Mouse (Mus musculus): ENCODE data around the gene Scn5a. TPM values are rescaled to one million over a fixed set of nuclear protein-coding genes. Genes with fewer than 3 reads are reported as not detected.

The Scn5a gene
- polyA plus RNA-seq, 1 experiment from 2014 or later, result 0.24 TPM

- no peak for ATAC-seq
- Histone ChIP-seq H3K4me1 (ENCODE audit: control insufficient read depth, insufficient read depth, low read depth, low read length) (0 out of 2 replicates have a peak, but pooled peaks cover 2% of the 10 kb centered on the region), H3K4me3 (ENCODE audit: low read length) (no peak overlapping the region), H3K27me3 (replicated peaks; ENCODE audit: control insufficient read depth, insufficient read depth, low read length) (peaks cover 2% of the 10 kb centered on the region; the same call in 1 of the 2 replicates), H3K27ac (ENCODE audit: low read depth, low read length) (no peak overlapping the region), H3K4me2 (ENCODE audit: low read length) (no peak overlapping the region), H3K36me3 (ENCODE audit: control insufficient read depth, insufficient read depth, low read length) (no peaks in the 10 kb centered on the region), H3K9ac (ENCODE audit: low read depth, low read length) (no peak overlapping the region), H3K9me3 (ENCODE audit: control insufficient read depth, low read length) (no peaks in the 10 kb centered on the region)
- 75% methylated on average over 8 of the region's 8 CpGs for WGBS
Observed at GRCm38 (mm10) chr9:119523301-119523700, 55.5 kb downstream of the Scn5a start.

GRCm38 (mm10) chr9:119519116-119519515 is 59.7 kb downstream of the Scn5a start:
- Histone ChIP-seq H3K4me2 (ENCODE audit: low read length) (no peak overlapping the region), H3K4me3 (ENCODE audit: low read length) (no peak overlapping the region), H3K9me3 (ENCODE audit: control insufficient read depth, low read length) (no peaks in the 10 kb centered on the region), H3K36me3 (ENCODE audit: control insufficient read depth, insufficient read depth, low read length) (no peaks in the 10 kb centered on the region), H3K9ac (ENCODE audit: low read depth, low read length) (no peak overlapping the region), H3K27me3 (replicated peaks; ENCODE audit: control insufficient read depth, insufficient read depth, low read length) (peaks cover 6% of the 10 kb centered on the region; the same call in 1 of the 2 replicates), H3K4me1 (ENCODE audit: control insufficient read depth, insufficient read depth, low read depth, low read length) (peaks cover 8% of the 10 kb centered on the region), H3K27ac (ENCODE audit: low read depth, low read length) (no peak overlapping the region)
- no peak for ATAC-seq
- WGBS, result 59% methylated on average over 23 of the region's 23 CpGs

GRCm38 (mm10) chr9:119518177-119518576 is 60.6 kb downstream of the Scn5a start:
- no peak overlapping the region for H3K9ac ChIP-seq (ENCODE audit: low read depth, low read length)
- peaks cover 6% of the 10 kb centered on the region; the same call in 1 of the 2 replicates for H3K27me3 ChIP-seq (replicated peaks; ENCODE audit: control insufficient read depth, insufficient read depth, low read length)
- peaks cover 8% of the 10 kb centered on the region for H3K4me1 ChIP-seq (ENCODE audit: control insufficient read depth, insufficient read depth, low read depth, low read length)
- no peak for ATAC-seq
- H3K9me3 ChIP-seq (ENCODE audit: control insufficient read depth, low read length), result no peaks in the 10 kb centered on the region
- H3K4me3 ChIP-seq (ENCODE audit: low read length), result no peak overlapping the region
- 54% methylated on average over 8 of the region's 8 CpGs for WGBS
- H3K27ac ChIP-seq (ENCODE audit: low read depth, low read length), result no peak overlapping the region
- H3K36me3 ChIP-seq (ENCODE audit: control insufficient read depth, insufficient read depth, low read length), result no peaks in the 10 kb centered on the region
- H3K4me2 ChIP-seq (ENCODE audit: low read length), result no peak overlapping the region

- Histone ChIP-seq H3K27me3 (replicated peaks; ENCODE audit: control insufficient read depth, insufficient read depth, low read length) (peaks cover 6% of the 10 kb centered on the region; the same call in 1 of the 2 replicates), H3K4me3 (ENCODE audit: low read length) (no peak overlapping the region), H3K9ac (ENCODE audit: low read depth, low read length) (no peak overlapping the region), H3K4me1 (ENCODE audit: control insufficient read depth, insufficient read depth, low read depth, low read length) (peaks cover 8% of the 10 kb centered on the region), H3K4me2 (ENCODE audit: low read length) (peak overlapping the region; percentile 21; the same call in 1 of the 2 replicates), H3K9me3 (ENCODE audit: control insufficient read depth, low read length) (no peaks in the 10 kb centered on the region), H3K27ac (ENCODE audit: low read depth, low read length) (no peak overlapping the region), H3K36me3 (ENCODE audit: control insufficient read depth, insufficient read depth, low read length) (no peaks in the 10 kb centered on the region)
- WGBS, result 15% methylated on average over 20 of the region's 20 CpGs
- no peak for ATAC-seq
Observed at GRCm38 (mm10) chr9:119517467-119517866, 61.3 kb downstream of the Scn5a start.

- Histone ChIP-seq H3K4me3 (ENCODE audit: low read length) (no peak overlapping the region), H3K9ac (ENCODE audit: low read depth, low read length) (no peak overlapping the region), H3K27me3 (replicated peaks; ENCODE audit: control insufficient read depth, insufficient read depth, low read length) (peaks cover 6% of the 10 kb centered on the region; the same call in 1 of the 2 replicates), H3K27ac (ENCODE audit: low read depth, low read length) (no peak overlapping the region), H3K4me1 (ENCODE audit: control insufficient read depth, insufficient read depth, low read depth, low read length) (peaks cover 8% of the 10 kb centered on the region), H3K4me2 (ENCODE audit: low read length) (no peak overlapping the region), H3K36me3 (ENCODE audit: control insufficient read depth, insufficient read depth, low read length) (no peaks in the 10 kb centered on the region), H3K9me3 (ENCODE audit: control insufficient read depth, low read length) (no peaks in the 10 kb centered on the region)
- ATAC-seq, result no peak
- WGBS, result 69% methylated on average over 5 of the region's 5 CpGs
Observed at GRCm38 (mm10) chr9:119516815-119517214, 62.0 kb downstream of the Scn5a start.

GRCm38 (mm10) chr9:119515454-119515853 is 63.4 kb downstream of the Scn5a start:
- no peak overlapping the region for H3K4me3 ChIP-seq (ENCODE audit: low read length)
- H3K4me1 ChIP-seq (ENCODE audit: control insufficient read depth, insufficient read depth, low read depth, low read length), result peaks cover 8% of the 10 kb centered on the region
- H3K4me2 ChIP-seq (ENCODE audit: low read length), result no peak overlapping the region
- no peak overlapping the region for H3K27ac ChIP-seq (ENCODE audit: low read depth, low read length)
- no peak overlapping the region for H3K9ac ChIP-seq (ENCODE audit: low read depth, low read length)
- WGBS, result 92% methylated on average over 9 of the region's 9 CpGs
- no peaks in the 10 kb centered on the region for H3K9me3 ChIP-seq (ENCODE audit: control insufficient read depth, low read length)
- ATAC-seq, result no peak
- no peaks in the 10 kb centered on the region for H3K36me3 ChIP-seq (ENCODE audit: control insufficient read depth, insufficient read depth, low read length)
- peaks cover 6% of the 10 kb centered on the region; the same call in 1 of the 2 replicates for H3K27me3 ChIP-seq (replicated peaks; ENCODE audit: control insufficient read depth, insufficient read depth, low read length)

GRCm38 (mm10) chr9:119514986-119515385 is 63.8 kb downstream of the Scn5a start:
- Histone ChIP-seq H3K4me1 (ENCODE audit: control insufficient read depth, insufficient read depth, low read depth, low read length) (peaks cover 8% of the 10 kb centered on the region), H3K4me2 (ENCODE audit: low read length) (no peak overlapping the region), H3K9ac (ENCODE audit: low read depth, low read length) (no peak overlapping the region), H3K36me3 (ENCODE audit: control insufficient read depth, insufficient read depth, low read length) (no peaks in the 10 kb centered on the region), H3K4me3 (ENCODE audit: low read length) (no peak overlapping the region), H3K27ac (ENCODE audit: low read depth, low read length) (no peak overlapping the region), H3K9me3 (ENCODE audit: control insufficient read depth, low read length) (no peaks in the 10 kb centered on the region), H3K27me3 (replicated peaks; ENCODE audit: control insufficient read depth, insufficient read depth, low read length) (peaks cover 6% of the 10 kb centered on the region; the same call in 1 of the 2 replicates)
- ATAC-seq, result no peak
- WGBS, result 89% methylated on average over 8 of the region's 8 CpGs

GRCm38 (mm10) chr9:119513816-119514215 is 65.0 kb downstream of the Scn5a start:
- Histone ChIP-seq H3K4me1 (ENCODE audit: control insufficient read depth, insufficient read depth, low read depth, low read length) (peaks cover 6% of the 10 kb centered on the region), H3K27me3 (replicated peaks; ENCODE audit: control insufficient read depth, insufficient read depth, low read length) (peaks cover 6% of the 10 kb centered on the region; the same call in 1 of the 2 replicates), H3K4me2 (ENCODE audit: low read length) (no peak overlapping the region), H3K9me3 (ENCODE audit: control insufficient read depth, low read length) (no peaks in the 10 kb centered on the region), H3K27ac (ENCODE audit: low read depth, low read length) (no peak overlapping the region), H3K36me3 (ENCODE audit: control insufficient read depth, insufficient read depth, low read length) (no peaks in the 10 kb centered on the region), H3K9ac (ENCODE audit: low read depth, low read length) (no peak overlapping the region), H3K4me3 (ENCODE audit: low read length) (no peak overlapping the region)
- WGBS, result 89% methylated on average over 8 of the region's 8 CpGs
- no peak for ATAC-seq

- ATAC-seq, result no peak
Observed at GRCm38 (mm10) chr9:119512993-119513392, 65.8 kb downstream of the Scn5a start.

More at GRCm38 (mm10) chr9:119512993-119513392, 65.8 kb downstream of the Scn5a start:
- Histone ChIP-seq H3K9me3 (ENCODE audit: control insufficient read depth, low read length) (no peaks in the 10 kb centered on the region), H3K27ac (ENCODE audit: low read depth, low read length) (no peak overlapping the region), H3K27me3 (replicated peaks; ENCODE audit: control insufficient read depth, insufficient read depth, low read length) (peaks cover 4% of the 10 kb centered on the region; the same call in 1 of the 2 replicates), H3K4me2 (ENCODE audit: low read length) (no peak overlapping the region), H3K4me3 (ENCODE audit: low read length) (no peak overlapping the region), H3K4me1 (ENCODE audit: control insufficient read depth, insufficient read depth, low read depth, low read length) (peaks cover 6% of the 10 kb centered on the region), H3K9ac (ENCODE audit: low read depth, low read length) (no peak overlapping the region), H3K36me3 (ENCODE audit: control insufficient read depth, insufficient read depth, low read length) (no peaks in the 10 kb centered on the region)
- WGBS, result 93% methylated on average over 9 of the region's 9 CpGs

Measured in hindbrain, embryonic 16.5 days (tissue).